8 mouse cellular contexts compared by ENCODE assay signal in the genomic region with DNA sequence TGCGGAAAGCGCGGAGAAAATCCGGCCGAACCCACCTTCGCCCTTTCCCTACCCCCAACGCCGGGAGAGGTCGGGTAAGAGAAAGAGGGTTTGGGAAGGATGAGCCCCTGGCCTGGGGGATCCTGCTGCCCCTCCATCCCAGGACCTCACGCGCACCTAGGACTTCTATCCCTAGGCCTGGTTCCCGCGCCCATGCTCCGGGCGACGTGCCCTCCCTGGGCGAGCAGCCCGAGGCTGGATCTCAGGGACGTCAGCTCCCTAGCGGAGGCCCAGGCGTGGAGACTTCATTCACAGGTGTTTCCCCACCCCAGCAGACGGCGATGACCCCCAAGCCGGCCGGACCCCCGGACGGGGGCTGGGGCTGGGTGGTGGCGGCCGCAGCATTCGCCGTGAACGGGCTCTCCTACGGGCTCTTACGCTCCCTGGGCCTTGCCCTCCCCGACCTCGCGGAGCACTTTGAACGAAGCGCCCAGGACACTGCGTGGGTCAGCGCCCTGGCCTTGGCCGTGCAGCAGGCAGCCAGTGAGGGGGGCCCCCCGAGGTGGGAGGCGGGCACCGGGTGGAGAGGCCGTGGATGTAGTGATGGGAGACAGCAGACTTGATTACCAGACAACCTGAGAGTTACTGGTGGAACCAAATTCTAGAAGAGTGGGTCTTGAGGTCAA. TPM values are rescaled to one million over a fixed set of nuclear protein-coding genes. Genes with fewer than 3 reads are reported as not detected.
DNase-seq lines count a peak whose midpoint lies in the region; ATAC-seq and TF ChIP-seq lines count a peak whose summit lies in the region.

No protein-coding gene starts in this region.

- H3K4me2 ChIP-seq in lung, embryonic 15.5 days, result peak overlapping the region; percentile 61
- peak overlapping the region; percentile 61 for H3K4me2 ChIP-seq in heart, postnatal 0 days (ENCODE audit: low read depth, low read length)
- H3K4me2 ChIP-seq in neural tube, embryonic 14.5 days (ENCODE audit: low read depth, low read length), result peak overlapping the region; percentile 63

- no peaks in the 10 kb centered on the region for H3K9me3 ChIP-seq in lung, embryonic 15.5 days
- H3K9me3 ChIP-seq in heart, postnatal 0 days (replicated peaks; ENCODE audit: control insufficient read depth, low read length), result no peaks in the 10 kb centered on the region
- no peaks in the 10 kb centered on the region for H3K9me3 ChIP-seq in limb, embryonic 10.5 days (replicated peaks)
- no peaks in the 10 kb centered on the region for H3K9me3 ChIP-seq in neural tube, embryonic 14.5 days (ENCODE audit: control insufficient read depth, low read length)

- H3K36me3 ChIP-seq in lung, embryonic 15.5 days, result no peaks in the 10 kb centered on the region
- no peaks in the 10 kb centered on the region for H3K36me3 ChIP-seq in heart, postnatal 0 days (replicated peaks; ENCODE audit: control insufficient read depth, insufficient read depth, low read length)
- H3K36me3 ChIP-seq in limb, embryonic 10.5 days, result peaks cover 20% of the 10 kb centered on the region
- no peaks in the 10 kb centered on the region for H3K36me3 ChIP-seq in neural tube, embryonic 14.5 days (ENCODE audit: control insufficient read depth, insufficient read depth, low read length)
- H3K36me3 ChIP-seq in thymus, adult 2 months (ENCODE audit: control insufficient read depth, insufficient read depth, low read length), result no peaks in the 10 kb centered on the region

- peaks cover 19% of the 10 kb centered on the region for H3K4me1 ChIP-seq in lung, embryonic 15.5 days
- 0 out of 2 replicates have a peak, but pooled peaks cover 7% of the 10 kb centered on the region for H3K4me1 ChIP-seq in heart, postnatal 0 days (ENCODE audit: control insufficient read depth, insufficient read depth)
- peaks cover 34% of the 10 kb centered on the region for H3K4me1 ChIP-seq in limb, embryonic 10.5 days
- H3K4me1 ChIP-seq in neural tube, embryonic 14.5 days (ENCODE audit: control insufficient read depth, insufficient read depth, low read length), result peaks cover 23% of the 10 kb centered on the region
- H3K4me1 ChIP-seq in thymus, adult 2 months (replicated peaks; ENCODE audit: control insufficient read depth, insufficient read depth, low read length), result no peaks in the 10 kb centered on the region

- H3K27ac ChIP-seq in lung, embryonic 15.5 days, result no peak overlapping the region
- H3K27ac ChIP-seq in heart, postnatal 0 days (ENCODE audit: low read depth), result no peak overlapping the region
- H3K27ac ChIP-seq in limb, embryonic 10.5 days, result peak overlapping the region; percentile 38; the same call in 1 of the 2 replicates
- no peak overlapping the region for H3K27ac ChIP-seq in neural tube, embryonic 14.5 days (ENCODE audit: low read depth, low read length)
- no peak overlapping the region for H3K27ac ChIP-seq in thymus, adult 2 months (ENCODE audit: control insufficient read depth, insufficient read depth, low read length)

- peak; percentile 44; the same call in 1 of the 2 replicates for ATAC-seq in lung, embryonic 15.5 days (ENCODE audit: borderline replicate concordance, extremely low read depth, low FRiP score, low TSS enrichment)
- ATAC-seq in heart, postnatal 0 days (ENCODE audit: insufficient read depth, low read depth), result peak; percentile 21; the same call in 1 of the 2 replicates
- peak; percentile 68 for ATAC-seq in neural tube, embryonic 14.5 days (ENCODE audit: low read depth)
- no peak for ATAC-seq in inflammation-experienced regulatory T-cells, adult 6 months

- TF ChIP-seq EP300 in heart, postnatal 0 days (IDR thresholded peaks at IDR 0.05; ENCODE audit: low read depth), result no peak

- TF ChIP-seq POLR2A in thymus, adult 2 months (IDR thresholded peaks at IDR 0.05; ENCODE audit: control insufficient read depth, extremely low read depth, insufficient read depth, low read length, poor library complexity), result no peak

- WGBS in lung, embryonic 15.5 days, result 1% methylated on average over 43 of the region's 46 CpGs
- under 1% methylated on average over 45 of the region's 46 CpGs for WGBS in heart, postnatal 0 days
- WGBS in limb, embryonic 10.5 days, result 2% methylated on average over 46 of the region's 46 CpGs
- WGBS in neural tube, embryonic 14.5 days, result under 1% methylated on average over 44 of the region's 46 CpGs
- WGBS in thymus, adult 2 months, result 5% methylated on average over 46 of the region's 46 CpGs

- peak overlapping the region; percentile 32 for H3K4me3 ChIP-seq in lung, embryonic 15.5 days
- H3K4me3 ChIP-seq in heart, postnatal 0 days (ENCODE audit: low read depth, low read length), result peak overlapping the region; percentile 37
- peak overlapping the region; percentile 48 for H3K4me3 ChIP-seq in limb, embryonic 10.5 days
- peak overlapping the region; percentile 32 for H3K4me3 ChIP-seq in neural tube, embryonic 14.5 days (ENCODE audit: low read depth, low read length)
- no peak overlapping the region for H3K4me3 ChIP-seq in thymus, adult 2 months (ENCODE audit: control insufficient read depth, insufficient read depth, low read length)

- no peak for DNase-seq in lung, postnatal 36 days
- DNase-seq in cerebellum, postnatal 25 days, result peak; percentile 78 to 81
- DNase-seq in heart, postnatal 0 days (ENCODE audit: low spot score), result no peak
- peak; percentile 62 for DNase-seq in limb, embryonic 10.5 days (ENCODE audit: low spot score)
- no peak for DNase-seq in thymus, adult 2 months

- peak overlapping the region; percentile 35 for H3K9ac ChIP-seq in lung, embryonic 15.5 days
- H3K9ac ChIP-seq in heart, postnatal 0 days (replicated peaks; ENCODE audit: low read depth, low read length), result 0 out of 2 replicates have a peak overlapping the region, but pooled peaks have one; percentile 35
- H3K9ac ChIP-seq in neural tube, embryonic 14.5 days (replicated peaks; ENCODE audit: low read depth, low read length), result peak overlapping the region; percentile 41

- H3K27me3 ChIP-seq in lung, embryonic 15.5 days, result peaks cover 49% of the 10 kb centered on the region
- H3K27me3 ChIP-seq in heart, postnatal 0 days (ENCODE audit: control insufficient read depth, insufficient read depth, low read length), result peaks cover 52% of the 10 kb centered on the region
- peaks cover 81% of the 10 kb centered on the region for H3K27me3 ChIP-seq in limb, embryonic 10.5 days (ENCODE audit: low read depth, poor library complexity, severe bottlenecking)
- peaks cover 34% of the 10 kb centered on the region for H3K27me3 ChIP-seq in neural tube, embryonic 14.5 days (ENCODE audit: control insufficient read depth, insufficient read depth, low read length)
- peaks cover 12% of the 10 kb centered on the region for H3K27me3 ChIP-seq in thymus, adult 2 months (ENCODE audit: control insufficient read depth, insufficient read depth, low read length)

- TF ChIP-seq CTCF in heart, postnatal 0 days (IDR thresholded peaks at IDR 0.05; ENCODE audit: low read depth), result no peak
- no peak for TF ChIP-seq CTCF in thymus, adult 2 months (IDR thresholded peaks at IDR 0.05; ENCODE audit: borderline replicate concordance, control insufficient read depth, extremely low read depth, insufficient read depth, low read length, poor library complexity)

RNA-seq across cellular contexts. Expression of gene Slc16a11, which starts 1.8 kb away (rescaled TPM):
- 0.79 and 1.1 TPM in 2 replicates for polyA plus RNA-seq in lung, embryonic 15.5 days (2015; fragmentation: Nextera tagmentation; extraction: Ambion mirVana)
- total RNA-seq in heart, postnatal 0 days (2014; rRNA removed; ENCODE audit: low replicate concordance), result 3.1 TPM in 1 of 2 replicates, not detected in the other
- polyA plus RNA-seq in heart, postnatal 0 days (2015; fragmentation: Nextera tagmentation; extraction: Ambion mirVana), result 0.25 and 0.58 TPM in 2 replicates
- polyA plus RNA-seq in limb, embryonic 10.5 days (2016; fragmentation: Nextera tagmentation; extraction: Ambion mirVana), result 0.84 and 1.6 TPM in 2 replicates
- 3.0 and 4.0 TPM in 2 replicates for polyA plus RNA-seq in neural tube, embryonic 14.5 days (2014; fragmentation: Nextera tagmentation; extraction: Ambion mirVana)
- polyA plus RNA-seq in thymus, adult 2 months (2012; rRNA removed), result 4.5 and 5.3 TPM in 2 replicates
- under 1 TPM in 1 of 3 experiments, not detected in 2; 0.52 TPM for polyA plus RNA-seq in inflammation-experienced regulatory T-cells, adult 6 months (2017; shearing (Covaris generic))

RNA-seq across cellular contexts. Expression of gene Slc16a13, which starts 6.5 kb away (rescaled TPM):
- 5.5 and 6.0 TPM in 2 replicates for polyA plus RNA-seq in lung, embryonic 15.5 days (2015; fragmentation: Nextera tagmentation; extraction: Ambion mirVana)
- 3.1 and 5.5 TPM in 2 replicates for total RNA-seq in heart, postnatal 0 days (2014; rRNA removed; ENCODE audit: low replicate concordance)
- 4.4 and 4.5 TPM in 2 replicates for polyA plus RNA-seq in heart, postnatal 0 days (2015; fragmentation: Nextera tagmentation; extraction: Ambion mirVana)
- 11.6 and 16.3 TPM in 2 replicates for polyA plus RNA-seq in limb, embryonic 10.5 days (2016; fragmentation: Nextera tagmentation; extraction: Ambion mirVana)
- 10.4 and 13.2 TPM in 2 replicates for polyA plus RNA-seq in neural tube, embryonic 14.5 days (2014; fragmentation: Nextera tagmentation; extraction: Ambion mirVana)
- 2.9 and 6.1 TPM in 2 replicates for polyA plus RNA-seq in thymus, adult 2 months (2012; rRNA removed)
- 1 to 10 TPM; 2.3 to 4.3 (median 3.2) TPM for polyA plus RNA-seq in inflammation-experienced regulatory T-cells, adult 6 months (2017; shearing (Covaris generic))

RNA-seq across cellular contexts. Expression of gene Bcl6b, which starts 15.3 kb away (rescaled TPM):
- polyA plus RNA-seq in lung, embryonic 15.5 days (2015; fragmentation: Nextera tagmentation; extraction: Ambion mirVana), result 30.2 and 33.9 TPM in 2 replicates
- 12.8 and 44.1 TPM in 2 replicates for total RNA-seq in heart, postnatal 0 days (2014; rRNA removed; ENCODE audit: low replicate concordance)
- 16.8 and 18.9 TPM in 2 replicates for polyA plus RNA-seq in heart, postnatal 0 days (2015; fragmentation: Nextera tagmentation; extraction: Ambion mirVana)
- 5.6 and 7.5 TPM in 2 replicates for polyA plus RNA-seq in limb, embryonic 10.5 days (2016; fragmentation: Nextera tagmentation; extraction: Ambion mirVana)
- polyA plus RNA-seq in neural tube, embryonic 14.5 days (2014; fragmentation: Nextera tagmentation; extraction: Ambion mirVana), result 1.8 and 5.7 TPM in 2 replicates
- 0.97 and 1.6 TPM in 2 replicates for polyA plus RNA-seq in thymus, adult 2 months (2012; rRNA removed)
- polyA plus RNA-seq in inflammation-experienced regulatory T-cells, adult 6 months (2017; shearing (Covaris generic)), result under 1 TPM in 1 of 3 experiments, not detected in 2; 0.39 TPM

RNA-seq across cellular contexts. Expression of gene 0610010K14Rik, which starts 23.4 kb away (rescaled TPM):
- polyA plus RNA-seq in lung, embryonic 15.5 days (2015; fragmentation: Nextera tagmentation; extraction: Ambion mirVana), result 175 and 179 TPM in 2 replicates
- 47.7 and 60.5 TPM in 2 replicates for total RNA-seq in heart, postnatal 0 days (2014; rRNA removed; ENCODE audit: low replicate concordance)
- 96.5 and 102 TPM in 2 replicates for polyA plus RNA-seq in heart, postnatal 0 days (2015; fragmentation: Nextera tagmentation; extraction: Ambion mirVana)
- polyA plus RNA-seq in limb, embryonic 10.5 days (2016; fragmentation: Nextera tagmentation; extraction: Ambion mirVana), result 220 and 235 TPM in 2 replicates
- 160 and 161 TPM in 2 replicates for polyA plus RNA-seq in neural tube, embryonic 14.5 days (2014; fragmentation: Nextera tagmentation; extraction: Ambion mirVana)
- 150 and 153 TPM in 2 replicates for polyA plus RNA-seq in thymus, adult 2 months (2012; rRNA removed)
- polyA plus RNA-seq in inflammation-experienced regulatory T-cells, adult 6 months (2017; shearing (Covaris generic)), result 100 to 1,000 TPM; 133 to 147 (median 134) TPM

RNA-seq across cellular contexts. Expression of gene Gm21988, which starts 25.3 kb away (rescaled TPM):
- polyA plus RNA-seq in lung, embryonic 15.5 days (2015; fragmentation: Nextera tagmentation; extraction: Ambion mirVana), result 10.8 and 11.0 TPM in 2 replicates
- 6.8 and 15.2 TPM in 2 replicates for total RNA-seq in heart, postnatal 0 days (2014; rRNA removed; ENCODE audit: low replicate concordance)
- polyA plus RNA-seq in heart, postnatal 0 days (2015; fragmentation: Nextera tagmentation; extraction: Ambion mirVana), result 7.5 and 8.6 TPM in 2 replicates
- polyA plus RNA-seq in limb, embryonic 10.5 days (2016; fragmentation: Nextera tagmentation; extraction: Ambion mirVana), result 9.7 TPM in 2 replicates
- polyA plus RNA-seq in neural tube, embryonic 14.5 days (2014; fragmentation: Nextera tagmentation; extraction: Ambion mirVana), result 12.7 and 13.3 TPM in 2 replicates
- 11.1 and 11.6 TPM in 2 replicates for polyA plus RNA-seq in thymus, adult 2 months (2012; rRNA removed)
- 10 to 100 TPM in 1 of 3 experiments, 1 to 10 TPM in 2; 2.7 to 11.1 (median 6.1) TPM for polyA plus RNA-seq in inflammation-experienced regulatory T-cells, adult 6 months (2017; shearing (Covaris generic))

Comparison
In these comparisons a context has a peak if more than half of its experiments do, and no peak if none do; other contexts are left out.
1. DNase-seq: peak in cerebellum, postnatal 25 days (2 of 2) and limb, embryonic 10.5 days (single experiment); none in lung, postnatal 36 days (single experiment), heart, postnatal 0 days (single experiment) and thymus, adult 2 months (single experiment).
2. Peak in every context shown above with its lines, with median percentiles within 50 percentile points of each other: H3K4me2 ChIP-seq and H3K9ac ChIP-seq.